Mouse (Mus musculus) liver, adult 2 months (tissue): ENCODE measurements at regions not wholly inside any gene's neighbourhood (a gene's known extent, or its start where the extent isn't known, plus 50 kb on each side); places are given as distances from the start of the nearest gene placed in this dataset.
A peak's percentile ranks its signal among the peaks of the same experiment; 100 is the strongest.

ENCODE experiments used
- DNase-seq: peaks from one replicate; pipeline ENCODE4 v3.0.0-alpha.2; 2011; ENCODE audit warnings: low read depth, low spot score; ENCODE audit errors: extremely low read depth
- H3K27ac ChIP-seq: fragments of 200-500 bp; replicated peaks from 2 replicates; pipeline ENCODE4 v1.5.1; 2012; ENCODE audit warnings: low read depth, mild to moderate bottlenecking, control low read depth, inconsistent platforms, low read length; ENCODE audit not compliant: insufficient read depth
- H3K27me3 ChIP-seq: fragments of 200-500 bp; 2 replicates; pipeline ENCODE4 v1.6.1; 2012; ENCODE audit warnings: mild to moderate bottlenecking, moderate library complexity, low read length, inconsistent platforms; ENCODE audit not compliant: control insufficient read depth, insufficient read depth
- H3K36me3 ChIP-seq: fragments of 200-500 bp; 2 replicates; pipeline ENCODE4 v1.6.1; 2012; ENCODE audit warnings: low read length, inconsistent platforms; ENCODE audit not compliant: control insufficient read depth, insufficient read depth
- H3K4me1 ChIP-seq: fragments of 200-500 bp; 2 replicates; pipeline ENCODE4 v1.6.1; 2011; ENCODE audit warnings: low read length; ENCODE audit not compliant: control insufficient read depth, insufficient read depth
- H3K4me3 ChIP-seq: fragments of 200-500 bp; 2 replicates; pipeline ENCODE4 v1.5.1; 2011; ENCODE audit warnings: low read depth, mild to moderate bottlenecking, control low read depth, low read length, moderate library complexity; ENCODE audit not compliant: insufficient read depth
- H3K79me2 ChIP-seq: fragments of 200-500 bp; 2 replicates; pipeline ENCODE4 v1.6.1; 2012; ENCODE audit warnings: inconsistent platforms, mild to moderate bottlenecking, low read length, moderate library complexity; ENCODE audit not compliant: control insufficient read depth, insufficient read depth
- H3K9ac ChIP-seq: fragments of 200-500 bp; 2 replicates; pipeline ENCODE4 v1.6.1; 2012; ENCODE audit warnings: low read depth, mild to moderate bottlenecking, control low read depth, inconsistent platforms, low read length
- CTCF ChIP-seq: fragments of 200-500 bp; IDR thresholded peaks from 2 replicates; pipeline ENCODE4 v1.5.1; 2011; ENCODE audit warnings: low read depth, low read length, control low read depth
- POLR2A ChIP-seq: fragments of 200-500 bp; IDR thresholded peaks from 2 replicates; pipeline ENCODE4 v1.6.1; 2011; ENCODE audit warnings: low read length, control low read depth; ENCODE audit not compliant: insufficient read depth; ENCODE audit errors: extremely low read depth
- WGBS: fragments of 180-500 bp; shearing (Covaris S2); methylation state at CpG from one replicate; pipeline ENCODE4 v1.1.7; 2018; 5-methylcytosine and 5-hydroxymethylcytosine counted together

GRCm38 (mm10) chr9:61862071-61862480 is 52.3 kb downstream of the Rplp1 start:
- no peak for TF ChIP-seq CTCF
- TF ChIP-seq POLR2A: no peak
- Histone ChIP-seq H3K27ac (no peak overlapping the region), H3K4me3 (no peak overlapping the region), H3K79me2 (no peaks in the 10 kb centered on the region), H3K9ac (no peak overlapping the region), H3K4me1 (no peaks in the 10 kb centered on the region), H3K27me3 (0 out of 2 replicates have a peak, but pooled peaks cover 4% of the 10 kb centered on the region), H3K36me3 (no peaks in the 10 kb centered on the region)
- no peak for DNase-seq
- WGBS: 94% methylated on average over 6 of the region's 6 CpGs

- Histone ChIP-seq H3K36me3 (no peaks in the 10 kb centered on the region), H3K9ac (no peak overlapping the region), H3K4me3 (no peak overlapping the region), H3K79me2 (no peaks in the 10 kb centered on the region), H3K4me1 (no peaks in the 10 kb centered on the region), H3K27me3 (peaks cover 4% of the 10 kb centered on the region; the same call in 1 of the 2 replicates), H3K27ac (no peak overlapping the region)
- TF ChIP-seq CTCF: peak; percentile 78
- no peak for TF ChIP-seq POLR2A
- DNase-seq: peak; percentile 51
- WGBS: 30% methylated on average over 2 of the region's 2 CpGs
Observed at GRCm38 (mm10) chr9:61860147-61860546, 54.2 kb downstream of the Rplp1 start.

GRCm38 (mm10) chr9:61859438-61859837 is 54.9 kb downstream of the Rplp1 start:
- H3K27ac ChIP-seq: no peak overlapping the region
- H3K79me2 ChIP-seq: no peaks in the 10 kb centered on the region
- peaks cover 4% of the 10 kb centered on the region; the same call in 1 of the 2 replicates for H3K27me3 ChIP-seq
- H3K4me1 ChIP-seq: no peaks in the 10 kb centered on the region
- WGBS: 58% methylated on average over 6 of the region's 6 CpGs
- no peak overlapping the region for H3K9ac ChIP-seq
- H3K36me3 ChIP-seq: no peaks in the 10 kb centered on the region
- DNase-seq: no peak
- H3K4me3 ChIP-seq: no peak overlapping the region
- no peak for TF ChIP-seq CTCF
- no peak for TF ChIP-seq POLR2A

DNA sequence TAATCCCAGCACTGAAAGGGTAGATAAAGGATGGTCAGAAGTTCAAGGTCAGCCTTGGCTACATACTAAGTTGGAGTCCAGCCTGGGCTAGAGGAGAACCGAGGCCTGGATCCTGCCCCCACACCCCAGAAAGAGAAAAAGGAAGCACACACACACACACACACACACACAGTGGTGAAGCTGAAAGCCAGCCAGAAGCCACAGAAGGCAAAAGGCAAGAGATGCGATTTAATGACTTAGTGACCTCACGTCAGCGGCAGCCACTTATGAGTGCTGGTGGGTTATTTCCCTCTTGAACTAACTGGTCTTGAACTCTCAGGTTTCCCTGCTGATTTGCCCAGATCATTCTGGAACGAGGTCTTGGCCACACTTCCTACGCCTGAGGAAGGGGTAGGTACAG is 56.5 kb downstream of the Rplp1 start:
- Histone ChIP-seq H3K79me2 (no peaks in the 10 kb centered on the region), H3K4me1 (no peaks in the 10 kb centered on the region), H3K4me3 (no peak overlapping the region), H3K27ac (no peak overlapping the region), H3K36me3 (no peaks in the 10 kb centered on the region), H3K27me3 (peaks cover 4% of the 10 kb centered on the region; the same call in 1 of the 2 replicates), H3K9ac (no peak overlapping the region)
- TF ChIP-seq CTCF (no peak), POLR2A (no peak)
- no peak for DNase-seq
- 75% methylated on average over 6 of the region's 6 CpGs for WGBS

- WGBS: 86% methylated on average over 1 of the region's 1 CpGs
- Histone ChIP-seq H3K27ac (no peak overlapping the region), H3K4me1 (no peaks in the 10 kb centered on the region), H3K27me3 (peaks cover 4% of the 10 kb centered on the region; the same call in 1 of the 2 replicates), H3K4me3 (no peak overlapping the region), H3K36me3 (no peaks in the 10 kb centered on the region), H3K79me2 (no peaks in the 10 kb centered on the region), H3K9ac (no peak overlapping the region)
- TF ChIP-seq POLR2A: no peak
- no peak for TF ChIP-seq CTCF
- DNase-seq: no peak
Observed at GRCm38 (mm10) chr9:61856686-61857085, 57.7 kb downstream of the Rplp1 start.

GRCm38 (mm10) chr9:61855686-61856085 is 58.7 kb downstream of the Rplp1 start:
- H3K4me3 ChIP-seq: no peak overlapping the region
- WGBS: 92% methylated on average over 11 of the region's 11 CpGs
- no peak for TF ChIP-seq POLR2A
- no peak for TF ChIP-seq CTCF
- H3K27ac ChIP-seq: no peak overlapping the region
- H3K9ac ChIP-seq: no peak overlapping the region
- H3K79me2 ChIP-seq: no peaks in the 10 kb centered on the region
- peaks cover 4% of the 10 kb centered on the region; the same call in 1 of the 2 replicates for H3K27me3 ChIP-seq
- no peak for DNase-seq
- no peaks in the 10 kb centered on the region for H3K4me1 ChIP-seq
- H3K36me3 ChIP-seq: no peaks in the 10 kb centered on the region
